Mouse (Mus musculus) adrenal gland, postnatal 14 days (tissue): Measurements from ENCODE around the gene Ugt1a10. TPM values are rescaled to one million over a fixed set of nuclear protein-coding genes. Genes with fewer than 3 reads are reported as not detected.
A peak's percentile ranks its signal among the peaks of the same experiment; 100 is the strongest.
"Not testable (repeated sequence)": the region's sequence is repeated elsewhere in the genome, so short reads cannot be mapped to it uniquely, and the experiment has no call there.

ENCODE experiments used
- DNase-seq: peaks from one replicate; pipeline ENCODE4 v3.0.0; 2021; ENCODE audit warnings: mixed read lengths
- total RNA-seq: library from RNA; stranded (reverse); gene quantifications from 2 replicates; pipeline ENCODE4 v1.2.3, GENCODE M21; 2021

The Ugt1a10 gene
- total RNA-seq, 1 experiment from 2014 or later = 1.4 TPM

- no peak for DNase-seq
Observed at GRCm38 (mm10) chr1:88215466-88216380, 160.5 kb downstream of the Ugt1a10 start.

GRCm38 (mm10) chr1:88216551-88216950, 161.4 kb downstream of the Ugt1a10 start:
- DNase-seq = no peak

- no peak for DNase-seq
Observed at GRCm38 (mm10) chr1:88217144-88217543, 162.0 kb downstream of the Ugt1a10 start.

- no peak for DNase-seq
Observed at GRCm38 (mm10) chr1:88217576-88217975, 162.4 kb downstream of the Ugt1a10 start.

GRCm38 (mm10) chr1:88218051-88218450, 162.9 kb downstream of the Ugt1a10 start:
- no peak for DNase-seq

GRCm38 (mm10) chr1:88218591-88218990, 163.4 kb downstream of the Ugt1a10 start:
- DNase-seq = no peak

- DNase-seq = peak; percentile 7
Observed at GRCm38 (mm10) chr1:88219054-88219453, 163.9 kb downstream of the Ugt1a10 start.

GRCm38 (mm10) chr1:88220336-88220735, 165.1 kb downstream of the Ugt1a10 start:
- no peak for DNase-seq

- no peak for DNase-seq
Observed at GRCm38 (mm10) chr1:88222216-88222615, 167.0 kb downstream of the Ugt1a10 start.

GRCm38 (mm10) chr1:88223011-88223515, 167.9 kb downstream of the Ugt1a10 start:
- not testable (repeated sequence) for DNase-seq

GRCm38 (mm10) chr1:88223591-88223990, 168.4 kb downstream of the Ugt1a10 start:
- DNase-seq = peak; percentile 33

GRCm38 (mm10) chr1:88224029-88224776, 169.0 kb downstream of the Ugt1a10 start:
- DNase-seq = peak; percentile 62

- not testable (repeated sequence) for DNase-seq
Observed at GRCm38 (mm10) chr1:88225301-88225700, 170.1 kb downstream of the Ugt1a10 start.

GRCm38 (mm10) chr1:88225741-88226140, 170.6 kb downstream of the Ugt1a10 start:
- DNase-seq = no peak

- DNase-seq = peak; percentile 5
Observed at GRCm38 (mm10) chr1:88226670-88227379, 171.6 kb downstream of the Ugt1a10 start, which contains the start of gene Mroh2a. Mroh2a (plus strand) TSS chr1:88226986.

GRCm38 (mm10) chr1:88227482-88227881, 172.3 kb downstream of the Ugt1a10 start:
- no peak for DNase-seq

GRCm38 (mm10) chr1:88228121-88228520, 172.9 kb downstream of the Ugt1a10 start:
- DNase-seq = peak; percentile 6

GRCm38 (mm10) chr1:88229566-88229965, 174.4 kb downstream of the Ugt1a10 start:
- peak; percentile 9 for DNase-seq

GRCm38 (mm10) chr1:88229986-88230385, 174.8 kb downstream of the Ugt1a10 start:
- DNase-seq = peak; percentile 6

- no peak for DNase-seq
Observed at GRCm38 (mm10) chr1:88230421-88230820, 175.2 kb downstream of the Ugt1a10 start.

- DNase-seq = no peak
Observed at GRCm38 (mm10) chr1:88230981-88231802, 176.0 kb downstream of the Ugt1a10 start.
